Mouse (Mus musculus) erythroid progenitor cell, adult 5-6 weeks (primary cell): ENCODE results near the gene Abraxas1. TPM values are rescaled to one million over a fixed set of nuclear protein-coding genes. Genes with fewer than 3 reads are reported as not detected.

ENCODE experiments used
- ATAC-seq: replicated peaks from 2 replicates; pipeline ENCODE4 v1.8.0; 2016; ENCODE audit warnings: moderate number of reproducible peaks, mild to moderate bottlenecking, moderate TSS enrichment, inconsistent platforms; ENCODE audit not compliant: poor library complexity, low FRiP score, severe bottlenecking
- total RNA-seq, 2 experiments: library from RNA; stranded (forward) in 1 of 2; stranded (reverse) in 1 of 2; fragments of 150-400 nt in 1 of 2; fragments of 186-747, 209-891 nt in 1 of 2; gene quantifications; 2 replicates each; pipeline versions ENCODE4 v1.2.3 to v1.2.4; 2015 to 2017; ENCODE audit warnings: low replicate concordance in 2 of 2

Gene Abraxas1
- total RNA-seq, 2 experiments from 2014 or later = 12.6 to 22.4 TPM

- ATAC-seq = no peak
Measured at GRCm38 (mm10) chr5:100826531-100826930, 5.8 kb upstream of the Abraxas1 start.

GRCm38 (mm10) chr5:100825975-100826374, 5.2 kb upstream of the Abraxas1 start:
- ATAC-seq = no peak

GRCm38 (mm10) chr5:100822826-100823225, 2.1 kb upstream of the Abraxas1 start:
- ATAC-seq = no peak

- ATAC-seq = no peak
Measured at GRCm38 (mm10) chr5:100821375-100821774, 610 bp upstream of the Abraxas1 start.

GRCm38 (mm10) chr5:100819568-100820480, 941 bp downstream of the Abraxas1 start:
- no peak; the same call in 1 of the 2 replicates for ATAC-seq

- ATAC-seq = no peak
Measured at GRCm38 (mm10) chr5:100818341-100818740, 2.4 kb downstream of the Abraxas1 start.

GRCm38 (mm10) chr5:100798165-100798860, 22.5 kb downstream of the Abraxas1 start, which contains the start of the genes Helq and Mrps18c:
Gene Helq (minus strand): TSS chr5:100798598.
Gene Mrps18c (plus strand): TSS chr5:100798627.
- peak; percentile 100 for ATAC-seq

GRCm38 (mm10) chr5:100794084-100794483, 26.7 kb downstream of the Abraxas1 start:
- ATAC-seq = no peak

GRCm38 (mm10) chr5:100792261-100792660, 28.5 kb downstream of the Abraxas1 start:
- no peak for ATAC-seq

GRCm38 (mm10) chr5:100787527-100787926, 33.2 kb downstream of the Abraxas1 start:
- no peak for ATAC-seq

GRCm38 (mm10) chr5:100779002-100779401, 41.8 kb downstream of the Abraxas1 start:
- ATAC-seq = no peak

GRCm38 (mm10) chr5:100776900-100777299, 43.9 kb downstream of the Abraxas1 start:
- no peak for ATAC-seq

GRCm38 (mm10) chr5:100775778-100776404, 44.9 kb downstream of the Abraxas1 start:
- ATAC-seq = no peak

GRCm38 (mm10) chr5:100771575-100771974, 49.2 kb downstream of the Abraxas1 start:
- ATAC-seq = no peak

GRCm38 (mm10) chr5:100766026-100766425, 54.7 kb downstream of the Abraxas1 start:
- no peak for ATAC-seq

- no peak for ATAC-seq
Measured at GRCm38 (mm10) chr5:100761736-100762135, 59.0 kb downstream of the Abraxas1 start.

GRCm38 (mm10) chr5:100760049-100760663, 60.6 kb downstream of the Abraxas1 start:
- no peak for ATAC-seq

- no peak for ATAC-seq
Measured at GRCm38 (mm10) chr5:100758121-100758520, 62.6 kb downstream of the Abraxas1 start.
